ENCODE assay signal across 14 mouse cellular contexts in genomic region chr17:80130718-80131430, GRCm38 (mm10). TPM values are rescaled to one million over a fixed set of nuclear protein-coding genes. Genes with fewer than 3 reads are reported as not detected.
A peak's percentile ranks its signal among the peaks of the same experiment; 100 is the strongest.
DNase-seq lines count a peak whose midpoint lies in the region; ATAC-seq and TF ChIP-seq lines count a peak whose summit lies in the region.
"Had no signal": no experiment of that assay in that cellular context is flagged by ENCODE, and none has a peak within 500 bp of the region (broad histone marks: within the 10 kb centered on the region; RNA-seq: fewer than 3 reads in every experiment).

No protein-coding gene starts in this region.

- no peak for TF ChIP-seq CTCF in CH12.LX (conservative IDR thresholded peaks at IDR 0.05 in 1 of 2, IDR thresholded peaks at IDR 0.05 in 1 of 2; ENCODE audit: low read depth in 2 of 2, low read length in 2 of 2)

- no peak overlapping the region for H3K4me2 ChIP-seq in liver, embryonic 13.5 days
- H3K4me2 ChIP-seq in liver, embryonic 12.5 days, result no peak overlapping the region
- H3K4me2 ChIP-seq in CH12.LX (ENCODE audit: insufficient read depth, low read depth, poor library complexity, severe bottlenecking), result 0 out of 2 replicates have a peak overlapping the region, but pooled peaks have one; percentile 5
- H3K4me2 ChIP-seq: forebrain, embryonic 13.5 days had no signal

- TF ChIP-seq POLR2A in CH12.LX (IDR thresholded peaks at IDR 0.05; ENCODE audit: low read depth, low read length), result no peak

- dilution Hi-C loops in CH12.LX (cut with MboI; ENCODE audit: extremely low pct_ligation_motif_present, extremely low pct_unique_long_range_greater_than_20kb, low sequenced_read_pairs), result no loop called here

- no peak overlapping the region for H3K9ac ChIP-seq in liver, embryonic 13.5 days
- no peak overlapping the region for H3K9ac ChIP-seq in liver, embryonic 12.5 days
- H3K9ac ChIP-seq in CH12.LX (ENCODE audit: insufficient read depth, low read depth), result no peak overlapping the region
- H3K9ac ChIP-seq: forebrain, embryonic 13.5 days had no signal

- H3K4me3 ChIP-seq in liver, embryonic 13.5 days (replicated peaks), result no peak overlapping the region
- no peak overlapping the region for H3K4me3 ChIP-seq in liver, embryonic 12.5 days
- no peak overlapping the region for H3K4me3 ChIP-seq in CH12.LX (replicated peaks in 1 of 3; ENCODE audit: low read depth in 2 of 3, low read length in 2 of 3, poor library complexity in 1 of 3)
- H3K4me3 ChIP-seq: forebrain, embryonic 13.5 days; myocyte had no signal

- 0 out of 2 replicates have a peak overlapping the region, but pooled peaks have one; percentile 4 for H3K27ac ChIP-seq in liver, embryonic 13.5 days
- no peak overlapping the region for H3K27ac ChIP-seq in liver, embryonic 12.5 days
- no peak overlapping the region for H3K27ac ChIP-seq in CH12.LX (ENCODE audit: insufficient read depth, low read depth)
- H3K27ac ChIP-seq: forebrain, embryonic 13.5 days had no signal

- no peak for DNase-seq in liver, embryonic 13.5 days
- DNase-seq in CH12.LX (ENCODE audit: extremely low read depth), result peak; percentile 10
- no peak for DNase-seq in gastrocnemius, postnatal 10 days
- DNase-seq in B cell, adult 2 months, result no peak
- DNase-seq: cerebellum, postnatal 14 days; gastrocnemius, postnatal 14 days; lung, adult 2 months had no signal

- no peak for TF ChIP-seq EP300 in CH12.LX (IDR thresholded peaks at IDR 0.05; ENCODE audit: low read length)

- in situ Hi-C loops in CH12.LX (cut with MboI; ENCODE audit: low pct_ligation_motif_present, low pct_unique_long_range_greater_than_20kb, low sequenced_read_pairs), result no loop called here

- H3K36me3 ChIP-seq in liver, embryonic 13.5 days, result no peaks in the 10 kb centered on the region
- no peaks in the 10 kb centered on the region for H3K36me3 ChIP-seq in liver, embryonic 12.5 days
- H3K36me3 ChIP-seq in CH12.LX (replicated peaks in 1 of 2; ENCODE audit: control insufficient read depth in 1 of 2, insufficient read depth in 1 of 2, low read length in 1 of 2), result no peaks in the 10 kb centered on the region
- H3K36me3 ChIP-seq: G1E had no signal

- H3K27me3 ChIP-seq in liver, embryonic 13.5 days, result peaks cover 3% of the 10 kb centered on the region; the same call in 1 of the 2 replicates
- H3K27me3 ChIP-seq in liver, embryonic 12.5 days (replicated peaks), result peaks cover 5% of the 10 kb centered on the region
- H3K27me3 ChIP-seq in CH12.LX (replicated peaks), result no peaks in the 10 kb centered on the region

- H3K79me2 ChIP-seq in CH12.LX (replicated peaks; ENCODE audit: control insufficient read depth, extremely low read depth, insufficient read depth, poor library complexity, severe bottlenecking), result no peaks in the 10 kb centered on the region

- ATAC-seq in liver, embryonic 13.5 days (ENCODE audit: low read depth), result no peak
- no peak for ATAC-seq in liver, embryonic 12.5 days
- ATAC-seq in granulocyte monocyte progenitor cell, adult 5-6 weeks (replicated peaks; ENCODE audit: poor library complexity, severe bottlenecking), result peak; percentile 64
- ATAC-seq in megakaryocyte, adult 5-6 weeks (ENCODE audit: poor library complexity, severe bottlenecking), result peak; percentile 77
- ATAC-seq: forebrain, embryonic 13.5 days; hindbrain, embryonic 16.5 days had no signal

- 49% methylated on average over 9 of the region's 9 CpGs for WGBS in liver, embryonic 13.5 days (ENCODE audit: insufficient replicate concordance)
- 52% methylated on average over 9 of the region's 9 CpGs for whole genome bisulfite sequencing in liver, embryonic 12.5 days (ENCODE audit: insufficient replicate concordance)

- H3K9me3 ChIP-seq in liver, embryonic 13.5 days (replicated peaks), result no peaks in the 10 kb centered on the region
- H3K9me3 ChIP-seq in liver, embryonic 12.5 days (replicated peaks), result no peaks in the 10 kb centered on the region
- H3K9me3 ChIP-seq in CH12.LX (replicated peaks; ENCODE audit: low read length), result no peaks in the 10 kb centered on the region
- H3K9me3 ChIP-seq: forebrain, embryonic 13.5 days; G1E had no signal

- H3K4me1 ChIP-seq in liver, embryonic 13.5 days (replicated peaks), result peaks cover 26% of the 10 kb centered on the region
- H3K4me1 ChIP-seq in liver, embryonic 12.5 days, result peaks cover 18% of the 10 kb centered on the region
- peaks cover 5 to 11% of the 10 kb centered on the region in 2 experiments; a peak in 3 of 4 replicates for H3K4me1 ChIP-seq in CH12.LX (ENCODE audit: control insufficient read depth in 1 of 2, insufficient read depth in 2 of 2)

- TF ChIP-seq RAD21 in CH12.LX (IDR thresholded peaks at IDR 0.05; ENCODE audit: low read depth, low read length), result no peak

TF ChIP-seq in CH12.LX, 34 proteins besides CTCF, POLR2A, EP300 and RAD21:
- TF ChIP-seq KAT2A (IDR thresholded peaks at IDR 0.05; ENCODE audit: insufficient replicate concordance, low read length), result no peak
- no peak for TF ChIP-seq IRF4 (IDR thresholded peaks at IDR 0.05; ENCODE audit: low read depth, low read length)
- no peak for TF ChIP-seq SMC3 (IDR thresholded peaks at IDR 0.05; ENCODE audit: low read depth, low read length)
- TF ChIP-seq ZNF384 (IDR thresholded peaks at IDR 0.05; ENCODE audit: low read depth, low read length), result no peak
- no peak for TF ChIP-seq CHD2 (IDR thresholded peaks at IDR 0.05; ENCODE audit: low read length)
- TF ChIP-seq POLR2AphosphoS2 (IDR thresholded peaks at IDR 0.05; ENCODE audit: low read depth, low read length), result no peak
- no peak for TF ChIP-seq TCF12 (IDR thresholded peaks at IDR 0.05; ENCODE audit: low read depth, low read length)
- TF ChIP-seq MEF2A (IDR thresholded peaks at IDR 0.05; ENCODE audit: borderline replicate concordance, low read depth, low read length), result no peak
- TF ChIP-seq BHLHE40 (IDR thresholded peaks at IDR 0.05; ENCODE audit: low read depth, low read length), result peak; percentile 66
- 0 out of 2 replicates have a peak, but pooled peaks have one; percentile 24 for TF ChIP-seq MYC (IDR thresholded peaks at IDR 0.05; ENCODE audit: low read depth, low read length)

RNA-seq across cellular contexts. Expression of gene Galm, which starts 3.6 kb away (rescaled TPM):
- polyA plus RNA-seq in liver, embryonic 13.5 days (2015; fragmentation: Nextera tagmentation; extraction: Ambion mirVana), result 17.8 and 22.4 TPM in 2 replicates
- 14.6 and 15.2 TPM in 2 replicates for polyA plus RNA-seq in liver, embryonic 12.5 days (2016; fragmentation: Nextera tagmentation; extraction: Ambion mirVana)
- total RNA-seq in CH12.LX (2012; rRNA removed) (not detected in 2 replicates), CH12.LX (2014; rRNA removed) (0.09 TPM in 1 of 2 replicates, not detected in the other)
- not detected in 2 replicates for polyA plus RNA-seq in CH12.LX (2012; ENCODE audit: insufficient read length, low read depth)
- total RNA-seq in granulocyte monocyte progenitor cell, adult 5-6 weeks (2014; fragmentation: Nextera tagmentation), result 6.1 and 12.2 TPM in 2 replicates
- total RNA-seq in granulocyte monocyte progenitor cell, adult 5-6 weeks (2017), result 4.0 and 5.3 TPM in 2 replicates
- total RNA-seq in megakaryocyte, adult 5-6 weeks (2015), result 6.3 and 8.2 TPM in 2 replicates
- 3.0 and 5.1 TPM in 2 replicates for total RNA-seq in megakaryocyte, adult 5-6 weeks (2017)
- 1 to 10 TPM; 2.1 to 2.5 TPM for total RNA-seq in gastrocnemius, postnatal 10 days (2021)
- total RNA-seq: G1E had no signal
- polyA plus RNA-seq: G1E had no signal

Comparison
In these comparisons a context has a peak if more than half of its experiments do, and no peak if none do; other contexts are left out.
1. ATAC-seq: peak in granulocyte monocyte progenitor cell, adult 5-6 weeks (single experiment) and megakaryocyte, adult 5-6 weeks (single experiment); none in liver, embryonic 13.5 days (single experiment) and liver, embryonic 12.5 days (single experiment).